Mouse (Mus musculus) CH12.LX (cell line): ENCODE results near the gene Lgals7. TPM values are rescaled to one million over a fixed set of nuclear protein-coding genes. Genes with fewer than 3 reads are reported as not detected.

ENCODE experiments used
- DNase-seq: peaks from one replicate; pipeline ENCODE4 v3.0.0-alpha.2; 2013; ENCODE audit errors: extremely low read depth
- H3K27ac ChIP-seq: 2 replicates; pipeline ENCODE4 v1.5.1; 2012; ENCODE audit warnings: low read depth, mild to moderate bottlenecking, control low read depth, moderate library complexity; ENCODE audit not compliant: insufficient read depth
- H3K27me3 ChIP-seq: replicated peaks from 2 replicates; pipeline ENCODE3; 2012; ENCODE audit warnings: inconsistent platforms
- H3K36me3 ChIP-seq, 2 experiments: replicated peaks in 1 of 2; 2 replicates each; pipeline versions ENCODE3 to v1.6.1; 2012; ENCODE audit warnings: inconsistent platforms in 1 of 2, low read length in 1 of 2, mild to moderate bottlenecking in 1 of 2, mixed read lengths in 1 of 2, moderate library complexity in 1 of 2; ENCODE audit not compliant: control insufficient read depth in 1 of 2, insufficient read depth in 1 of 2
- H3K4me1 ChIP-seq, 2 experiments: 2 replicates each; pipeline ENCODE4 v1.6.1; 2012; ENCODE audit warnings: inconsistent platforms in 1 of 2, moderate library complexity in 1 of 2; ENCODE audit not compliant: insufficient read depth in 2 of 2, control insufficient read depth in 1 of 2
- H3K4me2 ChIP-seq: 2 replicates; pipeline ENCODE4 v1.6.1; 2012; ENCODE audit warnings: low read depth, mild to moderate bottlenecking, control low read depth; ENCODE audit not compliant: poor library complexity, insufficient read depth, severe bottlenecking
- H3K4me3 ChIP-seq, 3 experiments: fragments of 150-350 bp in 1 of 3; sonication (generic) in 1 of 3; replicated peaks in 1 of 3; 2 replicates each; pipeline versions ENCODE3 to v1.5.1; 2011 to 2012; ENCODE audit warnings: low read depth in 2 of 3, low read length in 2 of 3, mild to moderate bottlenecking in 2 of 3, moderate library complexity in 2 of 3, control low read depth in 1 of 3, improper control_type of control experiment in 1 of 3, inconsistent platforms in 1 of 3, mixed read lengths in 1 of 3; ENCODE audit not compliant: poor library complexity in 1 of 3
- H3K79me2 ChIP-seq: replicated peaks from 2 replicates; pipeline ENCODE4 v1.6.1; 2012; ENCODE audit warnings: mild to moderate bottlenecking, moderate library complexity; ENCODE audit not compliant: control insufficient read depth, poor library complexity, insufficient read depth, severe bottlenecking; ENCODE audit errors: extremely low read depth
- H3K9ac ChIP-seq: 2 replicates; pipeline ENCODE4 v1.6.1; 2012; ENCODE audit warnings: low read depth, mild to moderate bottlenecking, control low read depth, moderate library complexity; ENCODE audit not compliant: insufficient read depth
- H3K9me3 ChIP-seq: replicated peaks from 2 replicates; pipeline ENCODE3; 2012; ENCODE audit warnings: low read length, inconsistent platforms, mixed read lengths
- BHLHE40 ChIP-seq: IDR thresholded peaks from 2 replicates; pipeline ENCODE4 v1.6.1; 2011; ENCODE audit warnings: mild to moderate bottlenecking, low read depth, low read length, improper control_type of control experiment
- CHD1 ChIP-seq: IDR thresholded peaks from 2 replicates; pipeline ENCODE4 v1.6.1; 2012; ENCODE audit warnings: low read depth, low read length, improper control_type of control experiment, inconsistent platforms
- CHD2 ChIP-seq: IDR thresholded peaks from 2 replicates; pipeline ENCODE4 v1.6.1; 2011; ENCODE audit warnings: low read length, improper control_type of control experiment
- E2F4 ChIP-seq: IDR thresholded peaks from 2 replicates; pipeline ENCODE4 v1.6.1; 2011; ENCODE audit warnings: low read depth, low read length, improper control_type of control experiment; ENCODE audit not compliant: insufficient replicate concordance
- ELF1 ChIP-seq: IDR thresholded peaks from 2 replicates; pipeline ENCODE4 v1.6.1; 2014; ENCODE audit warnings: low read depth, mild to moderate bottlenecking, inconsistent platforms, low read length, improper control_type of control experiment
- GABPA ChIP-seq: IDR thresholded peaks from 2 replicates; pipeline ENCODE4 v1.6.1; 2012; ENCODE audit warnings: low read depth, low read length, improper control_type of control experiment, inconsistent platforms; ENCODE audit not compliant: insufficient replicate concordance
- IRF4 ChIP-seq: IDR thresholded peaks from 2 replicates; pipeline ENCODE4 v1.6.1; 2014; ENCODE audit warnings: low read depth, mild to moderate bottlenecking, inconsistent platforms, low read length, improper control_type of control experiment
- KAT2A ChIP-seq: IDR thresholded peaks from 2 replicates; pipeline ENCODE4 v1.6.1; 2012; ENCODE audit warnings: low read length, improper control_type of control experiment, inconsistent platforms; ENCODE audit not compliant: insufficient replicate concordance
- MEF2A ChIP-seq: IDR thresholded peaks from 2 replicates; pipeline ENCODE4 v1.6.1; 2014; ENCODE audit warnings: low read depth, mild to moderate bottlenecking, inconsistent platforms, low read length, improper control_type of control experiment, borderline replicate concordance
- MXI1 ChIP-seq: IDR thresholded peaks from 2 replicates; pipeline ENCODE4 v1.6.1; 2011; ENCODE audit warnings: mild to moderate bottlenecking, low read depth, low read length, improper control_type of control experiment
- MYC ChIP-seq: IDR thresholded peaks from 2 replicates; pipeline ENCODE4 v1.6.1; 2011; ENCODE audit warnings: low read depth, mild to moderate bottlenecking, improper control_type of control experiment, low read length
- PAX5 ChIP-seq: IDR thresholded peaks from 2 replicates; pipeline ENCODE4 v1.6.1; 2012; ENCODE audit warnings: low read length, inconsistent platforms, mixed read lengths
- SMC3 ChIP-seq: IDR thresholded peaks from 2 replicates; pipeline ENCODE4 v1.6.1; 2011; ENCODE audit warnings: low read depth, low read length, improper control_type of control experiment
- TCF12 ChIP-seq: IDR thresholded peaks from 2 replicates; pipeline ENCODE4 v1.6.1; 2014; ENCODE audit warnings: low read depth, mild to moderate bottlenecking, inconsistent platforms, low read length, improper control_type of control experiment
- UBTF ChIP-seq: IDR thresholded peaks from 2 replicates; pipeline ENCODE4 v1.6.1; 2012; ENCODE audit warnings: low read depth, mild to moderate bottlenecking, inconsistent platforms, low read length, improper control_type of control experiment, moderate library complexity
- USF1 ChIP-seq: IDR thresholded peaks from 2 replicates; pipeline ENCODE4 v1.6.1; 2014; ENCODE audit warnings: low read depth, mild to moderate bottlenecking, inconsistent platforms, low read length, improper control_type of control experiment
- ZMIZ1 ChIP-seq: IDR thresholded peaks from 2 replicates; pipeline ENCODE4 v1.6.1; 2012; ENCODE audit warnings: low read depth, mild to moderate bottlenecking, inconsistent platforms, low read length, improper control_type of control experiment
- dilution Hi-C: fragments of 300-500 bp; cut with MboI; formaldehyde crosslinking; loops from 2 replicates; pipeline ENCODE4 v1.14.3; 2020; ENCODE audit warnings: low sequenced_read_pairs; ENCODE audit not compliant: extremely low pct_unique_long_range_greater_than_20kb, extremely low pct_ligation_motif_present
- in situ Hi-C: fragments of 300-500 bp; cut with MboI; formaldehyde crosslinking; loops from 3 replicates; pipeline ENCODE4 v1.14.3; 2019; ENCODE audit warnings: low sequenced_read_pairs, low pct_ligation_motif_present, low pct_unique_long_range_greater_than_20kb, mixed read lengths
- polyA plus RNA-seq: library from polyadenylated mRNA; unstranded; fragments of >175 nt; gene quantifications from 2 replicates; pipeline ENCODE4 v1.2.1, GENCODE M21; 2012; ENCODE audit warnings: low read depth; ENCODE audit not compliant: insufficient read length
- total RNA-seq, 2 experiments: library from RNA; depleted of rRNA; stranded (reverse); fragments of 300-350 nt in 1 of 2; fragments of >200 nt in 1 of 2; gene quantifications; 2 replicates each; pipeline ENCODE4 v1.2.3; 2012 to 2014

Lgals7 gene
- total and polyA plus RNA-seq, 3 experiments = not detected

DNA sequence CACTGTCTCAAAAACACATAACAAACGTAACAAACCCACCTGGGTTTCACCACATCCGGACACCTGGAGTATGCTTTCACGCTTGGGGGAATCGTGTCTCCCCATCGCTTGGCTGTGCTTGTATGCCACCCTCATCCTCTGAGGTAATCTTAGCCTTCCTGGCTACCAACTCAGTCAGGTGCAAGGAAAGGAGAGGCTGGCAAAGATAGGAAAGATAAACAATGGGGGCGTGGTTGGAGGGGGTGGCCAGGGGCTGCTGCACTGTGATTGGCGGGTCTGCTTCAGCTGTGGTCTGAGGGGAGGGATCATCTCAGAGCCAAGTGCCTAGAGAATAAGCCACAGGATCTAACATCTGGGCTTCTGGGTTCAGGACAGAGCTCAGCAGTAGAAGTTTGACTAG is 16.0 kb downstream of the Lgals7 start:
- H3K9me3 ChIP-seq = no peaks in the 10 kb centered on the region
- H3K79me2 ChIP-seq = no peaks in the 10 kb centered on the region
- in situ Hi-C loops = no loop called here
- TF ChIP-seq TCF12 (peak; percentile 18; the same call in 1 of the 2 replicates), E2F4 (no peak), BHLHE40 (0 out of 2 replicates have a peak, but pooled peaks have one; percentile 27)
- no peak overlapping the region for H3K4me2 ChIP-seq
- no peak overlapping the region for H3K27ac ChIP-seq
- H3K4me3 ChIP-seq = no peak overlapping the region
- H3K27me3 ChIP-seq = no peaks in the 10 kb centered on the region
- dilution Hi-C loops = no loop called here
- H3K4me1 ChIP-seq = peaks cover 3 to 14% of the 10 kb centered on the region in 2 experiments; a peak in 3 of 4 replicates
- H3K9ac ChIP-seq = no peak overlapping the region
- no peaks in the 10 kb centered on the region for H3K36me3 ChIP-seq
- peak; percentile 34 for DNase-seq

DNA sequence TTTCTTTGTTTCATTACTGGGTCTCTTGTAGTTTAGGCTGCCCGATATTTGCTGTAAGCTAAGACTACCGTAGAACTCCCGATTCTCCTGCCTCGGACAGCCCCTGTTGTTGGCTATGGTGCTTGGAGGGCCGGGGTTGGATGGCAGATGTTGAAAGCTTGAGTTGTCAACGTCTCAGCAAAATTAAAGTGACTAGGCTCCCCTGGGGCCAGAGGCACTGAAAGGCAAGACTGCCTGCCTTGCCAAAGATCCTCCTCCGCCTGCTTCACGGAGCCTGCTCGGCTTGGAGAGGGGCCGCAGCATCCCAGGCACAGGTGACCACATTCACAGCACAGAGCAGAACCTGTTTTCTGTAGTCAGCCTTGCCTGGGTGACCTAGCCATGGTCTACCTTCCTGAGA is 16.9 kb downstream of the Lgals7 start:
- Histone ChIP-seq H3K79me2 (no peaks in the 10 kb centered on the region), H3K27me3 (no peaks in the 10 kb centered on the region), H3K4me1 (peaks cover 3 to 14% of the 10 kb centered on the region in 2 experiments; a peak in 3 of 4 replicates), H3K27ac (no peak overlapping the region), H3K9ac (no peak overlapping the region), H3K4me2 (no peak overlapping the region), H3K4me3 (no peak overlapping the region), H3K9me3 (no peaks in the 10 kb centered on the region), H3K36me3 (no peaks in the 10 kb centered on the region)
- dilution Hi-C loops = no loop called here
- in situ Hi-C loops = no loop called here
- TF ChIP-seq MEF2A (no peak), PAX5 (no peak), MYC (no peak), KAT2A (no peak), IRF4 (no peak), USF1 (no peak), CHD2 (no peak), SMC3 (no peak), MXI1 (no peak), TCF12 (no peak), CHD1 (no peak), ZMIZ1 (no peak), GABPA (no peak), UBTF (no peak), ELF1 (no peak)
- no peak for DNase-seq
